Mouse (Mus musculus): ENCODE measurements around the gene Ank3.

Gene Ank3

GRCm38 (mm10) chr10:69786220-69786993 is 387.8 kb downstream of the Ank3 start:
- no peak for DNase-seq

DNA sequence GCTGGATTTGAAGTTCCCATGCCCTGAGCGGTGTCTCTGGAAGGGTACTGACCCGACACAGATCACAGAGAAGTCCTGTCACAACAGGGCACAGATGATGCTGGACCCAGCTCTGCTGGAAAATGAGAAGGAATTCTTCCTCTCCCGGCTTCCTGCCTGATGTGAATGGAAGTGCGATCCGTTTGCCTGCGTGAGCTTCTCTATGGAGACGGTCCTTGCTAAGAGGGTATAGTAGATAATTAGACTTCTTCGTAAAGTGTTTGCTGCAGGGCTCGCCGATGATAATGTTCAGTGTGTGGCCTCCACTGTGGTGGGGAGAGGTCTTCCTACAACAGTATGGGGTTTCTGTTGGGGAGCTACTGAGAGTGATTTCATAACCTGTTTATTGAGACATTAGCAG is 388.8 kb downstream of the Ank3 start:
- DNase-seq = no peak

- DNase-seq = no peak
Observed at GRCm38 (mm10) chr10:69790606-69791005, 392.0 kb downstream of the Ank3 start.

- DNase-seq = peak; percentile 16 to 38
Observed at GRCm38 (mm10) chr10:69791951-69792350, 393.4 kb downstream of the Ank3 start.

DNA sequence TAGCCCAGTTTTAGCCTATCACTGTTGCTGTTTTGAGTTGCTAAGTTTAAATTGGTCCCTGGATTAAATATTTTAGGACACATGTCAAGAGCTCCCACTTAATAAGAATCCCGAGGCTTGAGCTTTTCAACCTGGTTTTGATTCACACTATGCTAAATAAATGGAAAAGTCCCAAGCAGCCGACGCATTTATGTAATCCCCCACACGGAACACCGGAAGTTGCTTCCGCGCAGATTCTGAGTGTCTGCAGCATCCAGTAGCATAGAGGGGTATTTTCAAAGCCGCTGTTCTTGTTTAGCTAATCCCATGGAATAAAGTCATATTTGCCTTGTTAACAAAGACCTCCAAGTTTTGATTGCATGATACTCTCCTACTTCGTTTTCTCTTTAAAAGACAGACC is 393.8 kb downstream of the Ank3 start:
- no peak for DNase-seq

DNA sequence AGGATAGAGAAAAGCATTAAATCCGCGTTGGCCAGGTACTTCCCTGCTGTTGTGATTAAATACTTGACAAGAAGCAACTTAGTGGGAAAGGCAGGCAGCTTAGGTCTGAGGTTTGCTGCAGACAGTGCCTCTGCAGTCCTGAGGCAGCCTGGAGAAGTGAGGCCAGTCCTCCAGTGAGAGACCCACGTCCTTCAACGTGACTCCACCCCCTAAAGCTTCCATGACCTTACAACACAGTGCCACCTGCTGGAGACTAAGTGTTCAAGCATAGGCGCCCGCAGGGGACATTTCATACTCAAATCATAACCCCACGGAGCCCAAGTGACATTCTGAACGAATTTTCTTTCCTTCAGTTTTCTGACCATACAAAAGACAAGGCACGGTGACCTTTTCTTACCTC is 394.5 kb downstream of the Ank3 start:
- DNase-seq = peak; percentile 76 to 82

GRCm38 (mm10) chr10:69795656-69796055 is 397.1 kb downstream of the Ank3 start:
- DNase-seq = peak in 1 of 2 experiments; percentile 30

- peak; percentile 74 to 81 for DNase-seq
Observed at GRCm38 (mm10) chr10:69796421-69796886, 397.9 kb downstream of the Ank3 start.

- DNase-seq = peak in 1 of 2 experiments; percentile 40
Observed at GRCm38 (mm10) chr10:69803135-69803756, 404.7 kb downstream of the Ank3 start.

GRCm38 (mm10) chr10:69804613-69805012 is 406.0 kb downstream of the Ank3 start:
- DNase-seq = no peak

DNA sequence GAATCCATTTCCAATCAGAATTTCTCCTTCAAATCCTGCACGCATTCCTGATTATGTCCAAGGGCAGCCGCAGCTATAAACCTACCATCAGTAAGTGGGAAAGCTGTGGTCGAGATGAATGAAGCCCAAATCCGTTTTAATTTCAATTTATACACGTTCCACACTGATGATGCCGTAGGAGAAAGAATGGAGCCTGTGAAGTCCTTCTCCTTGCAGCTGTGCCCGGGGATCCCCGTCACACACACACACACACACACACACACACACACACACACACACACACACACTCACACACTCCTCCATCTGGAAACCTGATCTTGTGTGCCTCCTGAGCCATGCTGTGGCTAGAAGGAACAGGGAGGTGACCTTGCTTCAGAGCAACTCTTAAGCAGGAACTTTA is 412.2 kb downstream of the Ank3 start:
- DNase-seq = no peak

DNA sequence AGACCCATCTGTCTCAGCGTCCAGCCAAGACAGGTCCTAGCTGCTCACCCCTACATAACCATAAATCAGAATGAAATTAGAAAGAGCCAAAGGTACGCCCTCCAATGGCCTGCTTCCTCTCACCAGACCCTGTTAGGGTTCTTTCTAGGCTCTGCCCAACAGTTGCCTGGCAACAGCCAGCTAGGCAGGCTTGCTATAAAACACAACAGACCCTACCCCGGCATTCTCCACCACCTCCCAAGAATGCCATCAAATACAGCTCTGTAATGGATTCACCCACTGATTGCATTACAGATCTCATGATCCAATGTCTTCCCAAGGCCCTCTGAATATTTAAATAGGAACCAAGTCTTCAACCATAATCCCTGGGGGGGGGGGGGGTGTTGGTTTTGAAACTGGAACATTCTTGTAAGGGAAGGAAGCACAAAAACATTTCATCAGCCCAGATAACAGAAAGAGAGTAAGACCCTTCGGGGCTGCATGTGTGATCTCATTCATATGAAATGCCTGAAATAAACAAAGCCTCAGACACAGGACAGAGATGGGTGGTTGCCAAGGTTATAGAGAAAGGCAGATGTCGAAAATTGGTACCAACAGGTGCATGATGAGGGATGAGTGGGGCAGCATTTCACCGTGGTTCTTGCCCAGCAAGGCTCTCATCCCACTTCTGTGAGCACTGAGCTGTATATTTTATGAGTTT is 415.4 kb downstream of the Ank3 start:
- DNase-seq = no peak

- DNase-seq = no peak
Observed at GRCm38 (mm10) chr10:69821245-69821644, 422.7 kb downstream of the Ank3 start.

DNA sequence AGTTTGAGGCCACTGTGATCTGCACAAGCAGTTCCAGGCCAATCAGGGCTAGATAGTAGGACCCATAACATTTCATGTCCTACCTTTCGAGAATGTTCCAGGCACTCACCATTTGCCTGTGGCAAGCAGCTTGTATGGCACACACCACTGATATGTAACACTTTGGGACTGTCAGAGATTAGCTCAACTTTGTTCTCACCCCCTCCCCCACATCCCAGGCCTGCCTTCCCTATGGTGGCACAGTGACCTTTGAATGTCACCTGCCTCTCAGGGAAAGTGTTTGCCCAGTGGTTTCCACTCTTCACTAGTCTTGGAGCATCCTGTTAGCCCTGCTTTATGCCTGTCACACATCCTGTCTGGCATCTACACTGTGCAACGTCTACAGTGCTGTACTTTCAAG is 430.2 kb downstream of the Ank3 start:
- no peak for DNase-seq

DNA sequence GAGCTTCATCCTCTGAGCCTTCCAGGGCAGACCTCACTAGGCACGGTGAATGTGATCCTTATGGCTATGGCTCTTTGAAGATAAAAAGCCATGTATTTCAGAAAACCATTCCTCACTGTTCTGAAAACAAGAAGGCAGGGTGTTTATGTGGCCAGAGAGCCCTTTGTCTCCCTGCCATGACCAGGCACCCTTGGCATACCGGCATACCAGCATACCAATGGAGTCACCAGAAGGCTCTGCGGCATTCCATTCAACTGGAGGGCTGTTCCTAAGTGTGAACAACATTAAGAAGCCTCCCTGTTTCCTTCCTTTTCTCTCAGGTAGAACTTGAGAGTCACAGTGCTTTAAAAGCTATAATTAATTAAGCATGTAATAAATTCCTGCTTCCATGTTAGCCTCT is 430.7 kb downstream of the Ank3 start:
- DNase-seq = no peak

DNA sequence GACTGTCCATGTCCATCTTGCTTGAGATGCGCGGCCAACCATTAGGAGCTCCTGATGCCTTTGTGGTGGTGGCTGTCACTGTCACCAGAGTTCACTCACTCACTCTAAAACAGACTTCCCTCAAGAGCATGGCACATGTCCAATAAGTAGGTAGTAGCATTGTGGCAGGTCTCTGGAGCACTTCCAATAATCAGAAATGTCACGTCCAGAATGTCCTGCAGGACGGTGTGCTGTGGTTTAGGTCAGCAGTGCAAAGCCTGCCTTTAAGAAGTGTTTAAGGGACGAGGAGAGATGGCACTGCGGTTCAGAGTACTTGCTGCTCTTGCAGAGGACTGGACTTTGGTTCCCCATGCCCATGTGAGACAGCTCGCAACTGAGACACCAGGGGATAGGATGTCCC is 433.0 kb downstream of the Ank3 start:
- DNase-seq = no peak

DNA sequence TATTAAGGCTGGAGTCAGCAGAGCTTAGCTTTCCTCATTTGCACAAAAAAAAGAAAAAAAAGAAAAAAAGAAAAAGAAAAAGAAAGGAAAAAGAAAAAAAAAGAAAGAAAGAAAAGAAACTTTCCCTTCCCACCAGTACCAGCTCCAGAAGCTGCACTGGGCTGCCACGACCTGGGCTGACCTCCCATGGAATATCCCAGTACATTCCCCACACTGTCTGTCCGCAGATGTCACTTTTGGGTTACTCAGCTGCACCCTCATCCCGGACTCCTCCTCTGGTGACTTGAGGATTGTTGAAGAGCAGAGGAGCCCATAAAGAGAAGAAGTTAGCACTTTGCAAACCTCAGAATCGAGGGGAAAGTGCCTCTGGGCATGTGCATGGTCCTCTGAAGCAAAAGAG is 433.7 kb downstream of the Ank3 start:
- DNase-seq = no peak

- no peak for DNase-seq
Observed at GRCm38 (mm10) chr10:69832822-69833221, 434.2 kb downstream of the Ank3 start.

DNA sequence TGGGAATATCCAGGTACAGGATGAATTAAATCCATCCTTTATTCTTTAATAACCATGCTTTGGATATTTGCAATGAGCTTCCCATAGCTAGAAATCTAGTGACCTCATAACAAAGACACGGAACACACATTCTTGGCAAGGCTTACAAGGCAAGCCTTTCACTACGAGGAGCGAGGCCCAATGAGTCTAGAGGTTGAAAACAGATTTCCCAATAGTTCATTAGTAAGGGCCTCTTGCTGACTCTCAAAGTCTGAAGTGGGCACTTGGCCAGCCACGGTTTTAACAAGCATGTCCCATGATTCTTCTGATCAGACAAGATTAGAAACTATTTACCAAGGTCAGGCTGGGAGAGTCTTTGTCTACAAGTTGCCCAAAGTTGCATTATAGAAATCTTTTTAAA is 436.1 kb downstream of the Ank3 start:
- no peak for DNase-seq

- peak; percentile 60 to 75 for DNase-seq
Observed at GRCm38 (mm10) chr10:69845749-69846148, 447.2 kb downstream of the Ank3 start.

GRCm38 (mm10) chr10:69852366-69853091 is 454.0 kb downstream of the Ank3 start:
- peak in 1 of 2 experiments; percentile 54 for DNase-seq

GRCm38 (mm10) chr10:69854587-69855185 is 456.1 kb downstream of the Ank3 start:
- no peak for DNase-seq

DNA sequence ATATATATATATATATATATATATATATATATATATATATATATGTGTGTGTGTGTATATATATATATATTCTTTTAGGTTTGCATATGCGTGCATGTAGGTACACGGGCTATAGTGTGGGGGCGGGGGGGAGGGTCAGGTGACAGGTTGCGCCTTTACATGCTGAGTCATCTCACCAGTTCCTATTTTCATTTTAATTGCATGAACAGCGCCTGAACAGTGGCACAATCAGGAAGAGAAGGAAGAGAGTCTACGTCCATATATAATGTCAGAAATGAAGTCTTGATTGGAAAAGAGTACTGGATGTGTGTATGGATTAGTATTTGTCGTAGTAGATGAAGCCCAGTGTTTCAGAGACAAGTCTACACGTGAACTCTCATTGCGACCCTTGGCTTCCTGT is 459.4 kb downstream of the Ank3 start:
- DNase-seq = no peak
